Mouse (Mus musculus) spleen, adult 2 months (tissue): ENCODE data around the gene Kynu.

Experiments used
- CTCF ChIP-seq: fragments of 200-500 bp; IDR thresholded peaks from 2 replicates; pipeline ENCODE4 v1.5.1; 2011; ENCODE audit warnings: mild to moderate bottlenecking, inconsistent platforms; ENCODE audit not compliant: insufficient read depth, insufficient read length, insufficient replicate concordance; ENCODE audit errors: extremely low read depth
- POLR2A ChIP-seq: fragments of 200-500 bp; IDR thresholded peaks from 2 replicates; pipeline ENCODE4 v1.6.1; 2011; ENCODE audit warnings: low read depth, low read length, inconsistent platforms

DNA sequence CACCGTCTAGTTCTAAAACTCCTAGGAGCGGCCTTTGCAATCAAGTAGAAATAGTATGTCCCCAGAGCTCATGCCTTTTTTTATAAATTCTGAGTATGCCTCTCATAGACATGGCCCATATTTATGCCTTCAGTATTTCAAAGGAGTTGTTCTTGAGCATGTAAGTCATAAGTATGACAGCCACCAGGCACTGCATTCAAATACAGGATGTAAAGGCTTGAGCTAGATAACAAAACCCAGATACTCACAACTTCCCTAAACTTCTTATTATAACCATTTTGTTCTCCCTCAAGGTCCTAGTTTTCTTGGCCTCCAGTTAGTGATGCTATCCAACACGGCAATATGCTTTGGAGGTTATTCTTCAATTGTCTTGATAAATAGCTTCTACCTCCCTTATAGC, 12.5 kb upstream of the Kynu start:
- TF ChIP-seq CTCF (no peak), POLR2A (no peak)
